Mouse (Mus musculus) embryo, embryonic 10.5 days (tissue): Measurements from ENCODE around the gene Mmp15.
"Not testable (repeated sequence)": the region's sequence is repeated elsewhere in the genome, so short reads cannot be mapped to it uniquely, and the experiment has no call there.

Experiments
- DNase-seq: peaks from one replicate; pipeline ENCODE4 v3.0.0-alpha.2; 2015; ENCODE audit warnings: low spot score

The Mmp15 gene

DNA sequence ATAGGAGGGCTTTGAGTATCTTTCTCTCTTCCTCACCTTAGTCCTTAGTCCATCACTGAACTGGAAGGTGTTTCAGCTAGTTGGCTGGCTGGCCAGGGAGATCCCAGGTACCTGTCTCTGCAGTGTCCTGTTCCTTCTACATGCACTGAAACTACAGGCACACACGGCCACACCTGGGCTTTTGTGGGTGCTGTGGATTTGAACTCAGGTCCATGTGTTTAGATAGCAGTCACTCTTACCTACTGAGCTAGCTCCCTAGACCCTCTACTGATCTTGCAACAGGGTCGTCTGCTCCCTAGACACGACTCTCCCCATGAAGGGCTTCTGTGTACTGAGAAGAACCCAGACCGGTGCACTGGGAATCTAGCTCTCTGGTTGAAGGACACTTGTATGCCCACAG is 25.0 kb downstream of the Mmp15 start:
- no peak for DNase-seq

DNA sequence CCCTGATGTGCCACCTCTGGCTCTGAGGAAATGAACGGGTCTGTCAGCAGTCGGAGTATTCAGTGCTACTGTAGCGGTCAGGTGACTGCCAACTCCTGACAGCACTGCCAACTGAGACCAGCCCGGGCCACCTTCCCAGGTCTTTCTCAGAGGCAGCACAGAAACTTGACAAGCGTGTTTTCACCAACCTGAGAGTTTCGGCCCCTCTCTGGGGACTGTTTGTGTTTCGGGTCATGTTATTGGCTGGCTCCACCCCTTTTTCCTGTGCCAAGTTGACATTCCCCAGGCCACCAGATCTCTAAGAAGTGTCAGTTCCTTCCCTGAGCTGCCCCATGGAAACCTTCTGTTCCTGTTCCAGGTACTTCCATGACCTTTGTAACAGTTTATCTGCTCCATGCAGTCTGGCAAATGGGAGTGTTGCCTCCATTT is 25.8 kb downstream of the Mmp15 start:
- DNase-seq, result peak; percentile 29

DNA sequence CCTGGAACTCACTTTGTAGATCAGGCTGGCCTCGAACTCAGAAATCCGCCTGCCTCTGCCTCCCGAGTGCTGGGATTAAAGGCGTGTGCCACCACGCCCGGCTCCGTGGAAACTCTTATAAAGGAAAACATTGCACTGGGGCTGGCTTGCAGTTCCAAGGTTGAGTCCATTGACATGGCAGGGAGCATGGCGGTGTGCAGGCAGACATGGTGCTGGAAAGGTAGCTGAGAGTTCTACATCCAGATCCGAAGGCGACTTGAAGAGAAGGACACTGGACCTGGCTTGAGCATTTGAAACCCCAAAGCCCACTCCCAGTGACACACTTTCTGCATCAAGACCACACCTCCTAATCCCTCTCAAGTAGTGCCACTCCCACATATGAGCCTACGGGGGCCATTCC is 26.9 kb downstream of the Mmp15 start:
- not testable (repeated sequence) for DNase-seq

DNA sequence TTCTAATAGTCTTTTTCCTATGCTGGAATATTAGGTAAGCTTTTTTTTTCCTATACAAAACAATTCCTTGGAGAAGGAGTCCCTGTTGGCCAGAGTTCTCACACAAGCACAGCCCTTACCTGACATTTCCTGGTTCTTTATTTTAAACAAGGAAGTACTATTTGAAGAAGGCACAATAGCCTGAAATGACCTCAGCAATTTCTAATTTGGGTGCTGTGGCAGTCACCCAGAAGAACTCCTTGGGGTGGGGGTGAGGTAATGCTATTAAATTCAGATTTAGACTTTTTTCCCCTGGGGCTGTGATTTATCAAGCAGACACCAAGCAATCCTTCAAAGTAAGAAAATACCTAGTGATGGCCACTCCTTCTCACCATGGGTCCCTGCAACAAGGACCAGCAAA is 28.9 kb downstream of the Mmp15 start:
- DNase-seq, result no peak

DNA sequence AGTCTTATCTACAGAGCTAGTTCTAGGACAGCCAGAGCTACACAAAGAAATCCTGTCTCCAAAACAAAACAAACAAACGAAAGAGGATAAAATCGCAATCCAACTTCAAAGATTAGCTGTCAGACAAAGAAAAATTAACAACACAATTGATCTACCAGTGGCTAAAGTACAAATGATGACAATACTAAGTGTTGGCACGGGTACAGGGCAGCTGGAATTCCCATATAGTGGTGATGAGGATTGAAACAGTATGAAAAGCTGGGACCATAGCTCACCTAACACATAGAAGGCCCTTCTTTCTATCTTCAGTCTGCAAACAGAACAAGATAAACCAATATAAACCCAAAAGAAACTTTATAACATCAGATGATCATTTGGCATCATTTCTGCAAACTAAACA is 29.5 kb downstream of the Mmp15 start:
- DNase-seq, result no peak

DNA sequence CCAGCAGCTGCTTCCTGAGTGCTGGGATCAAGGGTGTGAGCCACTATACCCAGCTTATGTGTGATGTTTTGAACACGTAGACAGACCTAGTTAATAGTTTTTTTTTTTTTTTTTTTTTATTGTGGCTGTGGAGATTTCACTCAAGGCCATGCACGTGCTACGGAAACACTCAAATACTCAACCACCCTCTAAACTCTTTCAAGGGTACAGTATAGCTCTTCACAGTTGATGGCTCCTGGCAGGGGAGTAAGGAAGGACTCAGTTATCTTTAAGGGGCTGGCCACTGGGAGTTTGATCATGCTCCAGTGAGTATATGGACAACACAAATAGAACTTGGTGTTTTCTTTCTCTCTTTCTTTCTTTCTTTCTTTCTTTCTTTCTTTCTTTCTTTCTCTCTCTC is 32.4 kb downstream of the Mmp15 start:
- DNase-seq, result no peak

- DNase-seq, result no peak
Observed at GRCm38 (mm10) chr8:95386037-95386436, 34.0 kb downstream of the Mmp15 start.

DNA sequence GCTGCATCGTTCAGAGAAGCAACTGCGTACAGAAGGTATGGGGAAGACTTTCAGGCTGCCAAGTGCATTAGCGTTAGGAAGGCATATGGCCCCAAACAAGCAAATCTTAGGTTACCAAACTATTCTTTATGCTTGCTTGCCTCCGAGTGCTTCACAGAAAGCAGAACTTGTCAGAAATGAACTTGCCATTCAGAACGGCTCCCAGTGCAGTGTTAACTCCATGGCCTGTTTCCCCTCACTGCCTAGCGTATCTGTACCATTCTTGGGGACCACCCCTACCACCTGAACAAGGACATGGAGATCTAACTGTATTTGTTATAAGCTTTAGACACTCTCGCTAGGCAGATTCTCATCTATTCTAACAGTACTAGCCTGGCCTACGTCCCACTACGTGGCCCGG is 35.2 kb downstream of the Mmp15 start:
- DNase-seq, result no peak

GRCm38 (mm10) chr8:95387936-95388335 is 35.9 kb downstream of the Mmp15 start:
- DNase-seq, result no peak

DNA sequence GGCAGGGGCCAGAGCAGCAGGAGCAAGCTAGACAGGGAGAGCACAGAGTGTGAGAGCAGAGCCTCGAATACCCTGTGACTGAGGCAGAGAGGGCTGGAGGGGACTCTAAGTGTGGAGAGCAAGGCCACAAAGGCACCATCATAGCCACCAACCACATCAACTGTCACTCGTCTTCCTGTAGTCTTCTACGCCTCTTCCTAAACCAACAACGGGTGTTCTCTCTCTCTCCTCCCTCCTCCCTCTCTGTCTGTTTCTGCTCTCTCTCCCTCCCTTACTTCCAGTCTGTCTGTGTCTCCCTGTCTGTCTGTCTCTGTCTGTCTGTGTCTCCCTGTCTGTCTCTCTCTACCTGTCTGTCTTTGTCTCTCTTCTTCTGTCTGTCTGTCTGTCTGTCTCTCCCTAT is 38.2 kb downstream of the Mmp15 start:
- no peak for DNase-seq

GRCm38 (mm10) chr8:95391101-95391500 is 39.0 kb downstream of the Mmp15 start:
- DNase-seq, result no peak

GRCm38 (mm10) chr8:95392604-95393003 is 40.5 kb downstream of the Mmp15 start:
- no peak for DNase-seq

DNA sequence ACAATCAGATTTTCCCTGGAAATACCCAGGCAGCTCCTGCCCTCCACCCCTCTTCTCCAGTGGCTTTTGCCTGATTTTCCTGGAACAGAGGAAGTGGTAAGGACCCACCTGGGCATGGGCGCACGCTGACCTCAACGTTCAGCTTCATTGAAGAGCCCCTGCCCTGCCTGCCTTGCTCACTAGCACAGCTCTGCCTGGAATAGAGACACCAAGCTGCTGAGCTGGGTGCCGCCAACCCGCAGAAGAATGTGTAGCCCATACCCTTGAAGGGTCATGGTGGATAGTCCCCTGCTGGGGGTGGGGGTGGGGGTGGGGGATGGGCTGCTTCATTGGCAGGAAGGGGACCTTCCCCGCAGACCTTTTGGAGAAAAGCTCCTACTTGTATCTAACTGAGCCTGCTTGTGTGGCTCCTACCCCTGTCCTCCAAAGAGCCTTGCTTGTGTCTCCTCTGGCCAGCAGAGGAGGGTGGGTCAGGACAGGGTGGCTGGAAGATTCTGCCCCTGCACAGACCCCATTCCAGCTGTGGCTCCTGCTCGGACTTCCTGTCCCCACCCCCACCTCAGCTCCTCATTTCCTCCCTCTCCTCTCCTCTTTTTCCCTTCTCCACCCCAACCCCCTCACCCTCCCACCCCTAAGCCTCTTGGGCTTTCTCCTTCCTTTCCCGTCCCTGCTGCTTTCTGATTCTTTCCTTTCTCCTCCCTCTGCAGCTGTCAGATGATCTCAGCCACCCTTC is 43.3 kb downstream of the Mmp15 start:
- DNase-seq, result no peak

GRCm38 (mm10) chr8:95396752-95397151 is 44.7 kb downstream of the Mmp15 start:
- DNase-seq, result peak; percentile 34

GRCm38 (mm10) chr8:95397201-95397600 is 45.1 kb downstream of the Mmp15 start:
- no peak for DNase-seq

GRCm38 (mm10) chr8:95399131-95399530 is 47.1 kb downstream of the Mmp15 start:
- DNase-seq, result no peak

DNA sequence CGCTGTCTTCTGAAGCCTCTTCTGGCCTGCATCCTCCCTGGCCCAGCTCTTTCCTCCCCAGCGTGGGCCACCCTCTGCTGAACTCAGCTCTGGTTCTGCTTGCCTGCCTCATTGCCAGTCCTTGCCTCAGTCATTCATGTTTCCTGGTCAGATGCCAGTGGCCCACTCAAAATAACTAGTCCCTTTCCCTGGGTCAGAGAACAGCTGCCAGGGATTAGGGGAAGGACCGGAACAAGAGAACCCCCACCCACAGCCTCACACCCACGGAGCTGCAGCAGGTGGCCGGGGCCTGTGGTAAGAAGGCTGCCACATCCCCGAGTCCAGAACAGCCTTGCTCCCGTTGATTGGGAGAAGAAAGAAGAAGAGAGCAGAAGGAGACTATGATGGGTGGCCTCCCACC is 49.0 kb downstream of the Mmp15 start:
- DNase-seq, result no peak

GRCm38 (mm10) chr8:95409518-95409917 is 57.5 kb downstream of the Mmp15 start:
- no peak for DNase-seq

GRCm38 (mm10) chr8:95411309-95411972 is 59.4 kb downstream of the Mmp15 start:
- no peak for DNase-seq

GRCm38 (mm10) chr8:95422193-95422810 is 70.2 kb downstream of the Mmp15 start:
- DNase-seq, result no peak
